Comparison of ENCODE assay signal across 9 mouse cellular contexts in genomic region chr14:19737568-19737967, GRCm38 (mm10). TPM values are rescaled to one million over a fixed set of nuclear protein-coding genes. Genes with fewer than 3 reads are reported as not detected.
DNase-seq lines count a peak whose midpoint lies in the region; ATAC-seq and TF ChIP-seq lines count a peak whose summit lies in the region.
"Had no signal": no experiment of that assay in that cellular context is flagged by ENCODE, and none has a peak within 500 bp of the region (broad histone marks: within the 10 kb centered on the region; RNA-seq: fewer than 3 reads in every experiment).

No protein-coding gene starts in this region.

- H3K27me3 ChIP-seq in kidney, embryonic 15.5 days, result 0 out of 2 replicates have a peak, but pooled peaks cover 4% of the 10 kb centered on the region
- H3K27me3 ChIP-seq in embryonic facial prominence, embryonic 10.5 days (replicated peaks; ENCODE audit: low read depth, poor library complexity, severe bottlenecking), result no peaks in the 10 kb centered on the region
- no peaks in the 10 kb centered on the region for H3K27me3 ChIP-seq in limb, embryonic 15.5 days

- no peak for TF ChIP-seq CTCF in embryonic fibroblast, embryonic 13.5 days (IDR thresholded peaks at IDR 0.05; ENCODE audit: borderline replicate concordance, insufficient read depth, low read length)

- H3K9ac ChIP-seq in kidney, embryonic 15.5 days, result no peak overlapping the region
- no peak overlapping the region for H3K9ac ChIP-seq in limb, embryonic 15.5 days

- no peak for TF ChIP-seq POLR2A in embryonic fibroblast, embryonic 13.5 days (IDR thresholded peaks at IDR 0.05; ENCODE audit: low read depth, low read length)

- H3K36me3 ChIP-seq in kidney, embryonic 15.5 days, result no peaks in the 10 kb centered on the region
- H3K36me3 ChIP-seq in embryonic facial prominence, embryonic 10.5 days (replicated peaks), result no peaks in the 10 kb centered on the region
- no peaks in the 10 kb centered on the region for H3K36me3 ChIP-seq in limb, embryonic 15.5 days

- peaks cover 33% of the 10 kb centered on the region for H3K4me1 ChIP-seq in kidney, embryonic 15.5 days
- peaks cover 17% of the 10 kb centered on the region for H3K4me1 ChIP-seq in embryonic facial prominence, embryonic 10.5 days
- H3K4me1 ChIP-seq in embryonic fibroblast, embryonic 13.5 days (ENCODE audit: control insufficient read depth, insufficient read depth, low read length), result peaks cover 12% of the 10 kb centered on the region
- peaks cover 10% of the 10 kb centered on the region; the same call in 1 of the 2 replicates for H3K4me1 ChIP-seq in limb, embryonic 15.5 days

- ATAC-seq in kidney, embryonic 15.5 days (replicated peaks; ENCODE audit: low FRiP score), result no peak
- ATAC-seq in limb, embryonic 15.5 days (ENCODE audit: insufficient number of reproducible peaks, low FRiP score, low TSS enrichment, low read depth), result 0 out of 2 replicates have a peak, but pooled peaks have one; percentile 40
- no peak for ATAC-seq in inflammation-experienced regulatory T-cells, adult 6 months

- no peak overlapping the region for H3K4me2 ChIP-seq in kidney, embryonic 15.5 days
- H3K4me2 ChIP-seq in limb, embryonic 15.5 days, result no peak overlapping the region

- no peak for DNase-seq in kidney, postnatal 25 days
- no peak for DNase-seq in embryonic facial prominence, embryonic 10.5 days (ENCODE audit: low spot score)
- DNase-seq in cerebellum, postnatal 4 days (ENCODE audit: low spot score in 2 of 2), result no peak
- DNase-seq: adrenal gland, postnatal 25 days; cerebellum, adult 18-20 months had no signal

- H3K4me3 ChIP-seq in kidney, embryonic 15.5 days (replicated peaks), result no peak overlapping the region
- H3K4me3 ChIP-seq in embryonic facial prominence, embryonic 10.5 days, result no peak overlapping the region
- no peak overlapping the region for H3K4me3 ChIP-seq in embryonic fibroblast, embryonic 13.5 days (ENCODE audit: insufficient read depth, low read length)
- H3K4me3 ChIP-seq in limb, embryonic 15.5 days, result no peak overlapping the region

- no peaks in the 10 kb centered on the region for H3K9me3 ChIP-seq in kidney, embryonic 15.5 days (replicated peaks)
- no peaks in the 10 kb centered on the region for H3K9me3 ChIP-seq in embryonic facial prominence, embryonic 10.5 days
- no peaks in the 10 kb centered on the region for H3K9me3 ChIP-seq in limb, embryonic 15.5 days

- peak overlapping the region; percentile 85 for H3K27ac ChIP-seq in kidney, embryonic 15.5 days
- H3K27ac ChIP-seq in embryonic facial prominence, embryonic 10.5 days (replicated peaks), result peak overlapping the region; percentile 65; the same call in 1 of the 2 replicates
- peak overlapping the region; percentile 95 for H3K27ac ChIP-seq in embryonic fibroblast, embryonic 13.5 days (ENCODE audit: insufficient read depth, low read length)
- peak overlapping the region; percentile 28; the same call in 1 of the 2 replicates for H3K27ac ChIP-seq in limb, embryonic 15.5 days

RNA-seq across cellular contexts. Expression of gene Nid2, which starts 13.5 kb away (rescaled TPM):
- 104 and 128 TPM in 2 replicates for polyA plus RNA-seq in kidney, embryonic 15.5 days (2015; fragmentation: Nextera tagmentation; extraction: Ambion mirVana)
- polyA plus RNA-seq in embryonic facial prominence, embryonic 10.5 days (2016; fragmentation: Nextera tagmentation; extraction: Ambion mirVana), result 57.7 and 61.8 TPM in 2 replicates
- 53.3 and 93.2 TPM in 2 replicates for polyA plus RNA-seq in embryonic fibroblast, embryonic 13.5 days (2011; ENCODE audit: insufficient read length, low read depth, missing spikeins)
- polyA plus RNA-seq in limb, embryonic 15.5 days (2015; fragmentation: Nextera tagmentation; extraction: Ambion mirVana), result 91.1 and 100 TPM in 2 replicates
- polyA plus RNA-seq in inflammation-experienced regulatory T-cells, adult 6 months (2017; shearing (Covaris generic)), result 1 to 10 TPM in 1 of 3 experiments, under 1 TPM in 2; 0.35 to 1.1 (median 0.70) TPM

Comparison
In these comparisons a context has a peak if more than half of its experiments do, and no peak if none do; other contexts are left out.
1. H3K27ac ChIP-seq: peak in every context shown above with its lines; median percentile 95 in embryonic fibroblast, embryonic 13.5 days; 85 in kidney, embryonic 15.5 days; 65 in embryonic facial prominence, embryonic 10.5 days; 28 in limb, embryonic 15.5 days.
2. RNA of gene Nid2, which starts 13.5 kb away (polyA plus RNA-seq): 104 to 128 TPM in kidney, embryonic 15.5 days, 53.3 to 93.2 TPM in embryonic fibroblast, embryonic 13.5 days, 91.1 to 100 TPM in limb, embryonic 15.5 days and 57.7 to 61.8 TPM in embryonic facial prominence, embryonic 10.5 days; 0.35 to 1.1 TPM in inflammation-experienced regulatory T-cells, adult 6 months; every median in the first group is over 10 times any median in the second.